Mouse (Mus musculus): ENCODE results near the gene Gpatch4. TPM values are rescaled to one million over a fixed set of nuclear protein-coding genes. Genes with fewer than 3 reads are reported as not detected.

The Gpatch4 gene
- polyA plus RNA-seq, 1 experiment from 2014 or later = 14.3 TPM

GRCm38 (mm10) chr3:88081345-88082223 is 38.7 kb downstream of the Gpatch4 start, which contains the start of gene Iqgap3:
Iqgap3 (plus strand) TSS chr3:88081971.
- Histone ChIP-seq H3K9ac (replicated peaks) (peak within 1 kb of the TSS; percentile 56), H3K36me3 (replicated peaks; ENCODE audit: insufficient read depth, low read length) (no peaks in the 10 kb centered on the region), H3K9me3 (ENCODE audit: low read length) (no peaks in the 10 kb centered on the region), H3K27ac (ENCODE audit: low read depth) (peak within 1 kb of the TSS; percentile 12; the same call in 1 of the 2 replicates), H3K4me2 (ENCODE audit: low read depth, low read length) (peak within 1 kb of the TSS; percentile 91), H3K27me3 (ENCODE audit: insufficient read depth, low read length) (no peaks in the 10 kb centered on the region), H3K4me1 (ENCODE audit: insufficient read depth) (peaks cover 19% of the 10 kb centered on the region), H3K4me3 (ENCODE audit: low read depth, low read length) (peak within 1 kb of the TSS; percentile 78)
- TF ChIP-seq CTCF (IDR thresholded peaks at IDR 0.05; ENCODE audit: low read depth) (no peak), EP300 (IDR thresholded peaks at IDR 0.05; ENCODE audit: low read depth) (no peak)
- 19% methylated on average over 33 of the region's 33 CpGs for WGBS (ENCODE audit: insufficient replicate concordance)
- DNase-seq (peak; percentile 91), ATAC-seq (peak; percentile 81)

GRCm38 (mm10) chr3:88082224-88082618 is 39.3 kb downstream of the Gpatch4 start:
- Histone ChIP-seq H3K4me3 (ENCODE audit: low read depth, low read length) (peak overlapping the region; percentile 78), H3K36me3 (replicated peaks; ENCODE audit: insufficient read depth, low read length) (0 out of 2 replicates have a peak, but pooled peaks cover 2% of the 10 kb centered on the region), H3K4me2 (ENCODE audit: low read depth, low read length) (peak overlapping the region; percentile 91), H3K9ac (replicated peaks) (peak overlapping the region; percentile 56), H3K9me3 (ENCODE audit: low read length) (no peaks in the 10 kb centered on the region), H3K27me3 (ENCODE audit: insufficient read depth, low read length) (no peaks in the 10 kb centered on the region), H3K27ac (ENCODE audit: low read depth) (peak overlapping the region; percentile 12; the same call in 1 of the 2 replicates), H3K4me1 (ENCODE audit: insufficient read depth) (peaks cover 19% of the 10 kb centered on the region)
- no peak for ATAC-seq
- no peak for DNase-seq
- TF ChIP-seq EP300 (IDR thresholded peaks at IDR 0.05; ENCODE audit: low read depth) (no peak), CTCF (IDR thresholded peaks at IDR 0.05; ENCODE audit: low read depth) (no peak)
- 1% methylated on average over 13 of the region's 13 CpGs for WGBS (ENCODE audit: insufficient replicate concordance)

- H3K27ac ChIP-seq (ENCODE audit: low read depth) = peak overlapping the region; percentile 12; the same call in 1 of the 2 replicates
- peak overlapping the region; percentile 56; the same call in 1 of the 2 replicates for H3K9ac ChIP-seq (replicated peaks)
Measured at GRCm38 (mm10) chr3:88082663-88083062, 39.8 kb downstream of the Gpatch4 start.

GRCm38 (mm10) chr3:88084001-88084400 is 41.1 kb downstream of the Gpatch4 start:
- H3K36me3 ChIP-seq (replicated peaks; ENCODE audit: insufficient read depth, low read length) = peaks cover 8% of the 10 kb centered on the region
- H3K9me3 ChIP-seq (ENCODE audit: low read length) = no peaks in the 10 kb centered on the region
- no peak for TF ChIP-seq EP300 (IDR thresholded peaks at IDR 0.05; ENCODE audit: low read depth)
- TF ChIP-seq CTCF (IDR thresholded peaks at IDR 0.05; ENCODE audit: low read depth) = no peak
- no peak overlapping the region for H3K9ac ChIP-seq (replicated peaks)
- DNase-seq (no peak), ATAC-seq (no peak)
- no peak overlapping the region for H3K27ac ChIP-seq (ENCODE audit: low read depth)
- no peaks in the 10 kb centered on the region for H3K27me3 ChIP-seq (ENCODE audit: insufficient read depth, low read length)
- 74% methylated on average over 2 of the region's 2 CpGs for WGBS (ENCODE audit: insufficient replicate concordance)
- H3K4me2 ChIP-seq (ENCODE audit: low read depth, low read length) = no peak overlapping the region
- peaks cover 19% of the 10 kb centered on the region for H3K4me1 ChIP-seq (ENCODE audit: insufficient read depth)
- H3K4me3 ChIP-seq (ENCODE audit: low read depth, low read length) = no peak overlapping the region

More at GRCm38 (mm10) chr3:88082663-88083062, 39.8 kb downstream of the Gpatch4 start:
- H3K4me1 ChIP-seq (ENCODE audit: insufficient read depth) = peaks cover 19% of the 10 kb centered on the region
- ATAC-seq (peak; percentile 55; the same call in 1 of the 2 replicates), DNase-seq (no peak)
- no peak for TF ChIP-seq EP300 (IDR thresholded peaks at IDR 0.05; ENCODE audit: low read depth)
- no peak for TF ChIP-seq CTCF (IDR thresholded peaks at IDR 0.05; ENCODE audit: low read depth)
- H3K27me3 ChIP-seq (ENCODE audit: insufficient read depth, low read length) = no peaks in the 10 kb centered on the region
- H3K4me2 ChIP-seq (ENCODE audit: low read depth, low read length) = peak overlapping the region; percentile 91
- H3K36me3 ChIP-seq (replicated peaks; ENCODE audit: insufficient read depth, low read length) = 0 out of 2 replicates have a peak, but pooled peaks cover 2% of the 10 kb centered on the region
- H3K9me3 ChIP-seq (ENCODE audit: low read length) = no peaks in the 10 kb centered on the region
- 14% methylated on average over 4 of the region's 4 CpGs for WGBS (ENCODE audit: insufficient replicate concordance)
- H3K4me3 ChIP-seq (ENCODE audit: low read depth, low read length) = peak overlapping the region; percentile 78

- Histone ChIP-seq H3K36me3 (replicated peaks; ENCODE audit: insufficient read depth, low read length) (peaks cover 13% of the 10 kb centered on the region), H3K27me3 (ENCODE audit: insufficient read depth, low read length) (no peaks in the 10 kb centered on the region), H3K4me3 (ENCODE audit: low read depth, low read length) (no peak overlapping the region), H3K9me3 (ENCODE audit: low read length) (no peaks in the 10 kb centered on the region), H3K4me1 (ENCODE audit: insufficient read depth) (peaks cover 19% of the 10 kb centered on the region), H3K4me2 (ENCODE audit: low read depth, low read length) (no peak overlapping the region), H3K9ac (replicated peaks) (no peak overlapping the region), H3K27ac (ENCODE audit: low read depth) (no peak overlapping the region)
- DNase-seq (no peak), ATAC-seq (no peak)
- 78% methylated on average over 3 of the region's 9 CpGs for WGBS (ENCODE audit: insufficient replicate concordance)
- TF ChIP-seq CTCF (IDR thresholded peaks at IDR 0.05; ENCODE audit: low read depth) = no peak
- no peak for TF ChIP-seq EP300 (IDR thresholded peaks at IDR 0.05; ENCODE audit: low read depth)
Measured at GRCm38 (mm10) chr3:88085459-88085858, 42.6 kb downstream of the Gpatch4 start.

GRCm38 (mm10) chr3:88087688-88088087 is 44.8 kb downstream of the Gpatch4 start:
- ATAC-seq = no peak
- no peak overlapping the region for H3K9ac ChIP-seq (replicated peaks)
- peaks cover 16% of the 10 kb centered on the region for H3K36me3 ChIP-seq (replicated peaks; ENCODE audit: insufficient read depth, low read length)
- no peaks in the 10 kb centered on the region for H3K9me3 ChIP-seq (ENCODE audit: low read length)
- H3K4me3 ChIP-seq (ENCODE audit: low read depth, low read length) = no peak overlapping the region
- peak; percentile 82 for TF ChIP-seq CTCF (IDR thresholded peaks at IDR 0.05; ENCODE audit: low read depth)
- no peak for TF ChIP-seq EP300 (IDR thresholded peaks at IDR 0.05; ENCODE audit: low read depth)
- no peak overlapping the region for H3K27ac ChIP-seq (ENCODE audit: low read depth)
- H3K4me2 ChIP-seq (ENCODE audit: low read depth, low read length) = no peak overlapping the region
- DNase-seq = no peak
- no peaks in the 10 kb centered on the region for H3K27me3 ChIP-seq (ENCODE audit: insufficient read depth, low read length)
- H3K4me1 ChIP-seq (ENCODE audit: insufficient read depth) = peaks cover 5% of the 10 kb centered on the region
- WGBS (ENCODE audit: insufficient replicate concordance) = 70% methylated on average over 1 of the region's 1 CpGs

Data from liver, postnatal 0 days (tissue).